Mouse (Mus musculus) embryonic fibroblast, embryonic 13.5 days (primary cell): ENCODE measurements at regions not wholly inside any gene's neighbourhood (a gene's known extent, or its start where the extent isn't known, plus 50 kb on each side); places are given as distances from the start of the nearest gene placed in this dataset.

Source experiments
- CTCF ChIP-seq: IDR thresholded peaks from 2 replicates; pipeline ENCODE4 v1.5.1; 2011; ENCODE audit warnings: mild to moderate bottlenecking, control low read depth, low read length, moderate library complexity, borderline replicate concordance; ENCODE audit not compliant: insufficient read depth
- POLR2A ChIP-seq: IDR thresholded peaks from 2 replicates; pipeline ENCODE4 v1.6.1; 2011; ENCODE audit warnings: low read depth, mild to moderate bottlenecking, control low read depth, low read length, moderate library complexity

- TF ChIP-seq CTCF: no peak
- TF ChIP-seq POLR2A: no peak
These were observed 189.4 kb downstream of the Tle3 start for GRCm38 (mm10) chr9:61561551-61561950.
